Mouse (Mus musculus): ENCODE results near the gene Polr3b. TPM values are rescaled to one million over a fixed set of nuclear protein-coding genes. Genes with fewer than 3 reads are reported as not detected.

Gene Polr3b
- polyA plus RNA-seq, 1 experiment from 2014 or later, result 12.5 TPM

DNA sequence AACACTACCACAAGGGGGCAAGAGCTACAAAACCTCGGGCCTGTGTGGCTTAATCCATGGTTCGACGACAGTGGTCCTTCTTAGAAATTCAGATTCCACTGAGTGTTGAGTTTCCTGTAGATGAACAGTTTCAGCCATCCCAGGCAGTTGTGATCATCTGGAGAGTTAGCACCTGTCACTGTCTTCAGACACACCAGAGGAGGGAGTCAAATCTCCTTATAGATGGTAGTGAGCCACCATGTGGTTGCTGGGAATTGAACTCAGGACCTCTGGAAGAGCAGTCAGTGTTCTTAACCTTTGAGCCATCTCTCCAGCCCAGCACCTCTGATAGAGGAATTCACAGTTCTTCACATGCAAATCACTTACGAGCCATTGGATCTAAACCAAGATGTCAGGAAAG, 105.7 kb downstream of the Polr3b start:
- no peak for ATAC-seq (replicated peaks; ENCODE audit: insufficient number of reproducible peaks, low FRiP score, low TSS enrichment)
- 85% methylated on average over 4 of the region's 4 CpGs for WGBS (ENCODE audit: insufficient replicate concordance)

DNA sequence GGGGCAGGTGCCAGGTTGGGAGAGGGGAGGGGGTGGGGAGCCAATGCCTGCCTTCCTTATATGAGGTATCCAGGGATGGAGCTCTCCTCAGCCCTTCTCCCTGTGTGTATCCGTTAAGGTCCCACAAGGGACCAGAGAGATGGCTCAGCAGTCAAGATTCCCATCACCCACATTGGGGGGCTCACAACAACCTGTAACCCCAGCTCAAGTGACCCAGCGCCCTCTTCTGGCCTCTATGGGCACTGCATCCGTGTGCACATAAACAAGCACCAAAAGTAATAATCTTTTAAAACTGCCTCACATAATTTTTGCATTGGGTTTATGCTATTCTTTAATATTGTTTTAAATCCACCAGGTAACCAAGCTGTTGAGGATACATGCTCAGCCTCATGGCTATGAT, 108.0 kb downstream of the Polr3b start:
- no peaks in the 10 kb centered on the region for H3K27me3 ChIP-seq (ENCODE audit: control insufficient read depth, insufficient read depth, low read length)
- H3K9me3 ChIP-seq (replicated peaks; ENCODE audit: control insufficient read depth, low read length), result no peaks in the 10 kb centered on the region
- H3K36me3 ChIP-seq (ENCODE audit: control insufficient read depth, insufficient read depth, low read length), result peaks cover 3% of the 10 kb centered on the region; the same call in 1 of the 2 replicates
- H3K27ac ChIP-seq (ENCODE audit: low read depth, low read length), result no peak overlapping the region
- 76% methylated on average over 3 of the region's 3 CpGs for WGBS (ENCODE audit: insufficient replicate concordance)
- ATAC-seq (replicated peaks; ENCODE audit: insufficient number of reproducible peaks, low FRiP score, low TSS enrichment), result no peak
- no peak overlapping the region for H3K4me3 ChIP-seq (ENCODE audit: low read depth, low read length)
- no peak overlapping the region for H3K9ac ChIP-seq (ENCODE audit: low read depth, low read length)
- H3K4me2 ChIP-seq, result no peak overlapping the region
- H3K4me1 ChIP-seq (ENCODE audit: control insufficient read depth, insufficient read depth, low read length), result no peaks in the 10 kb centered on the region

More for the DNA sequence above, 105.7 kb downstream of the Polr3b start:
- Histone ChIP-seq H3K4me1 (ENCODE audit: control insufficient read depth, insufficient read depth, low read length) (no peaks in the 10 kb centered on the region), H3K4me2 (no peak overlapping the region), H3K4me3 (ENCODE audit: low read depth, low read length) (no peak overlapping the region), H3K9ac (ENCODE audit: low read depth, low read length) (no peak overlapping the region), H3K9me3 (replicated peaks; ENCODE audit: control insufficient read depth, low read length) (no peaks in the 10 kb centered on the region), H3K27ac (ENCODE audit: low read depth, low read length) (no peak overlapping the region), H3K36me3 (ENCODE audit: control insufficient read depth, insufficient read depth, low read length) (peaks cover 3% of the 10 kb centered on the region; the same call in 1 of the 2 replicates), H3K27me3 (ENCODE audit: control insufficient read depth, insufficient read depth, low read length) (no peaks in the 10 kb centered on the region)

DNA sequence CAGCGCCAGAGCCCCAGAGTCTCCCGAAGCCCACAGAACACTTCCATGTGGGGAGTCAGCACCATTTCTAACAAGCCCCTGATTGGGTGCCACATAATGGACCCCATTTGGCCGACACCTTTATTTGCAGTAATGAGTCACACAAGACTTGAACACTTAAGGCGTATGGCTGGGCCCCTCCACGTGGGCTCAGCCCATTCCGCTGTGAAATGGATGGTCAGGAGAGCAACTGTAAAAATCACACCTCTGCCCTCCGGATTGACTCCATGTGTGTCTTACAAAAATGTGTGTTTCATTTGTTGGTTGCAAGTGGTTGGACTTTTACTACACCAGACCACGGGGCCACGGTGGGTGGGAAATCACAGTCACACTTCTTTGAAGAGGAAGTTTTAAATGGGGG, 108.9 kb downstream of the Polr3b start:
- 85% methylated on average over 9 of the region's 9 CpGs for WGBS (ENCODE audit: insufficient replicate concordance)
- no peaks in the 10 kb centered on the region for H3K36me3 ChIP-seq (ENCODE audit: control insufficient read depth, insufficient read depth, low read length)
- H3K9me3 ChIP-seq (replicated peaks; ENCODE audit: control insufficient read depth, low read length), result no peaks in the 10 kb centered on the region
- ATAC-seq (replicated peaks; ENCODE audit: insufficient number of reproducible peaks, low FRiP score, low TSS enrichment), result no peak
- H3K27me3 ChIP-seq (ENCODE audit: control insufficient read depth, insufficient read depth, low read length), result no peaks in the 10 kb centered on the region
- no peaks in the 10 kb centered on the region for H3K4me1 ChIP-seq (ENCODE audit: control insufficient read depth, insufficient read depth, low read length)
- no peak overlapping the region for H3K4me3 ChIP-seq (ENCODE audit: low read depth, low read length)
- no peak overlapping the region for H3K4me2 ChIP-seq
- H3K27ac ChIP-seq (ENCODE audit: low read depth, low read length), result no peak overlapping the region
- no peak overlapping the region for H3K9ac ChIP-seq (ENCODE audit: low read depth, low read length)

DNA sequence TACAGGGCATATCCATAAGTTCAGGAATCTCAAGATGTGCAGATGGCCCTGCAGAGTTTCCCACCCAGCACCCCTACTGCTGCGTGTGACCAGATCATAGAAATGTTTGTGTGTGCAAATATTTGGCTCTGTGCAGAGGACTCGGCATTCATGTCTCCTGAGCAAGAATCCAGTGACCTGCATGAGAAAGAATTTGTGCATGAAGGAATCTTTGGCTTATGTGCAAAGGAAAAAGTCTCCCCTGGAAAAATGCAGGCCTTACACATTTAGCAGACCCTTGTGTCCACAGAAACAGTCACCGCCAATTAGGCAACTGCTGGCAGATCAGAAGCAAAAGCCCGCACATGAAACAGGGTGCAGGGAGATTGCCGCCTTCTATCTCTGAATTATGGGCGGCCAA, 111.4 kb downstream of the Polr3b start:
- no peak overlapping the region for H3K27ac ChIP-seq (ENCODE audit: low read depth, low read length)
- no peak for ATAC-seq (replicated peaks; ENCODE audit: insufficient number of reproducible peaks, low FRiP score, low TSS enrichment)
- no peaks in the 10 kb centered on the region for H3K4me1 ChIP-seq (ENCODE audit: control insufficient read depth, insufficient read depth, low read length)
- 52% methylated on average over 6 of the region's 6 CpGs for WGBS (ENCODE audit: insufficient replicate concordance)
- H3K4me2 ChIP-seq, result no peak overlapping the region
- no peaks in the 10 kb centered on the region for H3K9me3 ChIP-seq (replicated peaks; ENCODE audit: control insufficient read depth, low read length)
- no peaks in the 10 kb centered on the region for H3K27me3 ChIP-seq (ENCODE audit: control insufficient read depth, insufficient read depth, low read length)
- H3K4me3 ChIP-seq (ENCODE audit: low read depth, low read length), result no peak overlapping the region
- no peaks in the 10 kb centered on the region for H3K36me3 ChIP-seq (ENCODE audit: control insufficient read depth, insufficient read depth, low read length)
- no peak overlapping the region for H3K9ac ChIP-seq (ENCODE audit: low read depth, low read length)

DNA sequence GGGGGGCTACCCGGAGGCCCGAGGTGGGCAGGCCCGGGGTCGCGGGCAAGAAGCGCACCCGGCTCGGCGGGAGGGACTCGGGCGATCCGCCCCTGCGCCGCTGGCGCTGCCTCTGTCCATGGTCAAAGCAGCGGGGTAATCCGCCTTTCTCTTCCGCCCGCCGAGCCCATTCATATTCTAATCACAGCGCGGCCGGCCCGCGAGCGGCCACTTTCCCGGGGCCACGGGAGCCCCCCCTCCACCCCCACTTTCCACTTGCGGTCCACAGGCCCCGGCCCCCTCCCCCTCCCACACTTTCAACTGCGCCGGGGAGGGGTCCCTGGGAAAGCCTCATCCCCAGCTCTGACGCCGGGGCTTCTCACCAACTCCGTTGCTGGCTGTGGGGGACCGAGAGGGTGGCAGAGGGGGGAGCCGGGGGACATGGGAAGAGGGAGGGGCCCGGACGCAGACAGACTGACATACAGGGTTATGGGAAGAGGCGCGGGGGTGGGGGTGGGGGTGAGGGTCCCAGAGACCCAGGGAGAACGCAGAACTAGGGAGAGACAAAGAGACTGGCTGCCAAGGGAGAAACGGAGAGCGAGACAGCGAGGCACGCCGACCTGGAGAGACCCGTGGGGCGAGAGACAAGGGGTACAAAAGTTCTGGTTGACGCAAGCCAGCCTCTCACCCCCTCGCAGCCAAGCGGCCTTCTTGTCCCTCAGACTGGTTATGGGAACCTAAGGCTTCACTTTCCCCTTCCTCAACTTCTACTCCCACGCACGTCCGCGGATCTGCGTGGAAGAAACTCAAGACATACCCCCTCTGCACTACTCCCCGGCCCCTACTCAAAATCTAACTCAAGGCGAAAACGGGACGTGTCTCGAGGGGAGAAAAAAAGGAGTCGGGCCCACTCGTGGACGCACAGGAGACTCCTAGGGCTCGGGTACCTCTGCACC, 133.0 kb downstream of the Polr3b start:
- WGBS (ENCODE audit: insufficient replicate concordance), result 2% methylated on average over 64 of the region's 66 CpGs
- no peak overlapping the region for H3K9ac ChIP-seq (ENCODE audit: low read depth, low read length)
- peaks cover 85% of the 10 kb centered on the region for H3K27me3 ChIP-seq (ENCODE audit: control insufficient read depth, insufficient read depth, low read length)
- peaks cover 25% of the 10 kb centered on the region for H3K4me1 ChIP-seq (ENCODE audit: control insufficient read depth, insufficient read depth, low read length)
- no peaks in the 10 kb centered on the region for H3K36me3 ChIP-seq (ENCODE audit: control insufficient read depth, insufficient read depth, low read length)
- H3K9me3 ChIP-seq (replicated peaks; ENCODE audit: control insufficient read depth, low read length), result no peaks in the 10 kb centered on the region
- ATAC-seq (replicated peaks; ENCODE audit: insufficient number of reproducible peaks, low FRiP score, low TSS enrichment), result peak; percentile 53
- H3K27ac ChIP-seq (ENCODE audit: low read depth, low read length), result no peak overlapping the region
- peak overlapping the region; percentile 40 for H3K4me3 ChIP-seq (ENCODE audit: low read depth, low read length)
- H3K4me2 ChIP-seq, result peak overlapping the region; percentile 65

DNA sequence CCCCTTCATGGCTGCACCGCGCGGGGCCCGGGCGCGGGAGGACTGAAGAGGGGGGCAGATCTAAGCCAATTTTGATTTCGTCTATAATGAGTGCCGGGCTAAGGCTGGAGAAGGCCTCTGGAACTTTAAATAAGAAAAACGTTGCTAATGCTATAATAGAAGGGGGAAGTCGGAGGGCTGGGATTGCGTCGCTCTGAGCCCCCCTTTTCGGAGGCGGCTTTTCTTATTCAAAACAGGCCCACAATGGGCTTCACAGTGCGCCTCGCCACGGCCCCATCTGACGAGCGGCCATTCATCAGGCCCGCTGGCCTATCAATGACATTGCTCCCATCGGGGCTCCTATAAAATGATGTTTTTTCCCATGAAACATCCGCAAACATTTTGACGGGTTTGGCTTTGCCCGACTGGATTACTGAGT, 133.7 kb downstream of the Polr3b start, which contains the start of gene Rfx4:
Gene Rfx4, plus strand, starts transcription at position 277 of the 418 bp plus-strand sequence.
- 1% methylated on average over 24 of the region's 24 CpGs for whole genome bisulfite sequencing (ENCODE audit: insufficient replicate concordance)
- Histone ChIP-seq H3K27me3 (ENCODE audit: control insufficient read depth, insufficient read depth, low read length) (peaks cover 90% of the 10 kb centered on the region), H3K4me3 (ENCODE audit: low read depth, low read length) (peak within 1 kb of the TSS; percentile 40), H3K9me3 (replicated peaks; ENCODE audit: control insufficient read depth, low read length) (no peaks in the 10 kb centered on the region), H3K4me1 (ENCODE audit: control insufficient read depth, insufficient read depth, low read length) (peaks cover 25% of the 10 kb centered on the region), H3K9ac (ENCODE audit: low read depth, low read length) (no peak within 1 kb of the TSS), H3K27ac (ENCODE audit: low read depth, low read length) (no peak within 1 kb of the TSS), H3K36me3 (ENCODE audit: control insufficient read depth, insufficient read depth, low read length) (no peaks in the 10 kb centered on the region), H3K4me2 (peak within 1 kb of the TSS; percentile 65)
- ATAC-seq (replicated peaks; ENCODE audit: insufficient number of reproducible peaks, low FRiP score, low TSS enrichment), result no peak

DNA sequence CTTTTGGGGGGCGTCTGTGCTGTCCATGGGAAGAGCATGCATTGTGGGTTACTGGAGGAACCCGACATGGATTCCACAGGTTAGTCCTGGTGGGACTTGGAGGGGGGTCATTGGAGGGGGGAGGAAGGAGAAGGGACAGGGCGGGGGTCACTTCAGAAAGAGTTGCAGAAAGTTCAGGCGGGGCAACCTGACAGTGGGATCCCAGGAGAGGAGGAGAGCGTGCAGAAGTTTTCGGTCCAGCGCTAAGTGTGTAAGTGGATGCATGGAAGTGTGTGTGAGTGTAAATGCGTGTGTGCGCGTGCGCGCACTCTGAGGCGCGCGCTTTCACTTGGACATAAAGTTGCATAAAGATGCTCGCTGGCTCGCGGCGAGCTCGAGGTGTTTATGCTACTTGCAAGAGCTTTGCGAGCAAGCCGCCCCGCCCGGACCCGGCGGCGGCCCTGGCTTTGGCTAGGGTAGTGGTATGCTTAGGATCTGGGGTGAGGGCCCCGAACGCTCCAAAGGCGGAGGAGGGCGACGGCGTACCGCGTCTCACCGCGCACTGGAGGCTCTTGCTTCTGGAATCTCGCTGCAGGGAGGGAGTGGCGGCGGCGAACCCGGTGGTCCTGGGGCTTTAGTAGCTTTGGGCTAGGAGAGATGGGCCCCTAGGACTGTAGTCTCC, 134.5 kb downstream of the Polr3b start:
- peaks cover 25% of the 10 kb centered on the region for H3K4me1 ChIP-seq (ENCODE audit: control insufficient read depth, insufficient read depth, low read length)
- H3K9me3 ChIP-seq (replicated peaks; ENCODE audit: control insufficient read depth, low read length), result no peaks in the 10 kb centered on the region
- H3K4me3 ChIP-seq (ENCODE audit: low read depth, low read length), result peak overlapping the region; percentile 31
- 1% methylated on average over 42 of the region's 42 CpGs for WGBS (ENCODE audit: insufficient replicate concordance)
- no peak overlapping the region for H3K9ac ChIP-seq (ENCODE audit: low read depth, low read length)
- H3K27ac ChIP-seq (ENCODE audit: low read depth, low read length), result no peak overlapping the region
- H3K4me2 ChIP-seq, result peak overlapping the region; percentile 53
- peaks cover 92% of the 10 kb centered on the region for H3K27me3 ChIP-seq (ENCODE audit: control insufficient read depth, insufficient read depth, low read length)
- ATAC-seq (replicated peaks; ENCODE audit: insufficient number of reproducible peaks, low FRiP score, low TSS enrichment), result no peak
- no peaks in the 10 kb centered on the region for H3K36me3 ChIP-seq (ENCODE audit: control insufficient read depth, insufficient read depth, low read length)

DNA sequence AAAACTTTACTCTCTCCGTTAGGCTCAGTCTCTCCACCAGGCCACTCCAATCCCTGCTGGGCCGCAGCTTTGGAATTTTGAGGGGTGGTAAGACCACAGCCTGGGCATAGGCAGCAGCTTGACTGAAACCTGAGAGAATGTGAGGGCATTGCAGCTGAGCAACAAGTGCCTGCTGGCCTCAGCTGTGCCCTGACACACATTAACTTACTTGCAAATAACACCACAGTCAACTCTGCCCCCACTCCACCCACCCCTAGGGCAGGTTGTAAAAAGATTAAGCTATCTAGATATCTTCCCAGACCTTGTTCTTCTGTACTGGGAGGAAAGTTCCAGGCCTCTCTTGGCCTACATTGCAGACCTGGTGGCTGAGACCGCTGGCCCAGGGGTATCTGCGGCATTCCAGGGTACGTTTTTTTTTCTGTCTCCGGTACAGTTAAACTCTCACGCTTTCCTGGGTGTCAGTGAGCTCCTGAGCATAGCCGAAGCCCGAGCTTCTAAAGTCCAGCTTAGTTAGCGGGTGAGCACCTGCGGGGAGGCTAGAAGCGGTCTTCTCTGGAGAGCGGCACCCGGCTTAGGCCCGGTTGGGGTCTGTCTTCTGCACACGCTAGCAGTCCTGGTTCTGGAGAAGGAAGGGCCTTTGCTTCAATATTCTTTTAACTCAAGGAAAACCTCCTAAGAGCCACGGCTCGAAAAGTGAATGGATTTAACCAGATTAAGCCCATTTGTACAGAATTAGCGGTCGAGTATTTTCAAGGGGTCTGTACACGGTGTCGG, 135.5 kb downstream of the Polr3b start:
- Histone ChIP-seq H3K4me2 (no peak overlapping the region), H3K27me3 (ENCODE audit: control insufficient read depth, insufficient read depth, low read length) (peaks cover 92% of the 10 kb centered on the region), H3K27ac (ENCODE audit: low read depth, low read length) (no peak overlapping the region), H3K4me3 (ENCODE audit: low read depth, low read length) (no peak overlapping the region; the same call in 1 of the 2 replicates), H3K36me3 (ENCODE audit: control insufficient read depth, insufficient read depth, low read length) (no peaks in the 10 kb centered on the region), H3K9me3 (replicated peaks; ENCODE audit: control insufficient read depth, low read length) (no peaks in the 10 kb centered on the region), H3K9ac (ENCODE audit: low read depth, low read length) (no peak overlapping the region), H3K4me1 (ENCODE audit: control insufficient read depth, insufficient read depth, low read length) (peaks cover 25% of the 10 kb centered on the region)
- ATAC-seq (replicated peaks; ENCODE audit: insufficient number of reproducible peaks, low FRiP score, low TSS enrichment), result no peak
- WGBS (ENCODE audit: insufficient replicate concordance), result 4% methylated on average over 22 of the region's 22 CpGs

Data from heart, embryonic 11.5 days (tissue).